Mouse (Mus musculus) layer of hippocampus, postnatal 25 days (tissue): ENCODE results near the gene Sds. TPM values are rescaled to one million over a fixed set of nuclear protein-coding genes. Genes with fewer than 3 reads are reported as not detected.

Experiments used
- DNase-seq, 2 experiments: peaks; one replicate each; pipeline ENCODE4 v3.0.0; 2022; ENCODE audit warnings: mixed read lengths in 2 of 2, low spot score in 1 of 2; ENCODE audit errors: extremely low spot score in 1 of 2
- total RNA-seq, 2 experiments: library from RNA; stranded (reverse); gene quantifications; 2 replicates each; pipeline ENCODE4 v1.2.3; 2021

The Sds gene
- under 1 TPM in 1 of 2 experiments, not detected in 1; 0.22 TPM for total RNA-seq

DNA sequence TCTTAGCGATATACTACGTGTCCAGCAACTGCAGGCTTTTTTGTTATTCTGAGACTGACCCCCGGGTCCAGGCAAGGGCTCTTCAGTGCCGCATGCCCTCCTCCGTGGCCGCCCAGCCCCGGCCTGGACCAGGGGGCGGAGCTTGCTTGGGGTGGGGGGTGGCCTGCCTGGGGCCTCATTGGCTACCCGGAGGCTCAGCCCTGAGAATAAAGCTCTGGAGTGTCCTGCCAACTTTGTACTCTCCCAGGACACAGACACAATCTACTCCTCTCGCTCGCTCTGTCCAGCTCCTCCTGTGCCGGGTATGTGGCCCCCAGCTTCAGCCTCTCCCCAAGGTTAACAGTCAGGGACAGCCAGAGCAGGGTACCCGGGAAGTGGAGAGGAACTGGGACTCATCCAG, at the start of gene Sds:
Gene Sds (plus strand): TSS at position 231 of the 400 bp plus-strand sequence.
- no peak for DNase-seq

- DNase-seq = no peak
These were observed 49.8 kb upstream of the Sds start for GRCm38 (mm10) chr5:120426572-120426971.

GRCm38 (mm10) chr5:120427451-120427938, 48.8 kb upstream of the Sds start:
- DNase-seq = no peak

GRCm38 (mm10) chr5:120428189-120428838, 48.0 kb upstream of the Sds start:
- DNase-seq = no peak

DNA sequence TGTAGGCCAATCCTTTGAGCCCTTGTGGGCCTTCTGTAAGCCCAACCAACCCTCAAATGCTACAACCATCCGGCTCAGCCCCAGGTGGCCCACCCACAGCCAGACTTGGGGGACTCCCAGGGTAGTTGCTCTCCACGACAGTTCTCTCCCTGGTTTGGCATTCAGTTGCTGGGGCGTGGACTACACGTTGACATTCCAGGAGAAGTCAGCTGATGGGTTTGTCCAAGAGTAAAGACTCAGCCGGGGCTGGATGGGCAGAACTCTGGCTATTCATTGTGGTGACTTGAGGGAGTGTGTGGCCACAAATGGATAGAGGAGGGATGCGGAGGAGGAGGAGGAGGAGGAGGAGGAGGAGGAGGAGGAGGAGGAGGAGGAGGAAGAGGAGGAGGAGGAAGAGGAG, 47.3 kb upstream of the Sds start:
- no peak for DNase-seq

GRCm38 (mm10) chr5:120429692-120430091, 46.6 kb upstream of the Sds start:
- DNase-seq = no peak

GRCm38 (mm10) chr5:120431001-120431583, 45.2 kb upstream of the Sds start:
- no peak for DNase-seq

DNA sequence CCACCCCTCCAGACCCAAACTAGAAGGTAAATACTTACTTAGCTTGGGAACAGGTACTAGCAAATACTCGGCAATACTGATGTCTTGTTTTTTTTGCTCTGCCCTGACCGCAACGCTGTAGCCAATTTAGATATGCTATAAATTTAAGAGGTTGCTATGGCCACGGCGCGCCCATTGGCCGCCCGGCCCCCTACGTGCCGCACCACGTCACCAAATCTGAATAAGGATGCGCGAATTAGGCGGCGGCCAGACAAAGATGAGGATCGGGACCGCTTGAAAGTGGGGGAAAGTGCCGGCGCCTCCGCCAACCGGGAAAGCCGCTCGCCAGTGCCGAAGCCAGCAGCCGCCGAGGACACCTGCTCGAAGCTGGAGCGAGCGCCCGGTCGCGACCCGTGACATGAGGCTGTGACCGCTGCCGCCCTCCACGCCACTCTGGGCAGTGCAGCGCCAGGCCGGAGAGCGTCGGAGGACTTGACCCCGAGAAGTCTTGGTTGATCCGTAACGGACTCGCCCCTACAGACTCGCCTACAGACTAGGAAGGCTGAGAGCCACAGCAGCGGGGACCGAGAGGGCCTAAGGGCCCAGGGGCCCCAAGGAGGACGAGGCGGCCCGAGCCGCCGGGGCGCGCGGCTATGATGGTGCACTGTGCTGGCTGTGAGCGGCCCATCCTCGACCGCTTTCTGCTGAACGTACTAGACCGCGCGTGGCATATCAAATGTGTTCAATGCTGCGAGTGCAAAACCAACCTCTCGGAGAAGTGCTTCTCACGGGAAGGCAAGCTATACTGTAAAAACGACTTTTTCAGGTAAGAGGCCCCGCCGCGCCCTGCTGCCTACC, 44.5 kb upstream of the Sds start, which contains the start of gene Lhx5:
Gene Lhx5 (plus strand): TSS at position 51 of the 837 bp plus-strand sequence.
- no peak for DNase-seq

GRCm38 (mm10) chr5:120432486-120433015, 43.8 kb upstream of the Sds start:
- DNase-seq = no peak

DNA sequence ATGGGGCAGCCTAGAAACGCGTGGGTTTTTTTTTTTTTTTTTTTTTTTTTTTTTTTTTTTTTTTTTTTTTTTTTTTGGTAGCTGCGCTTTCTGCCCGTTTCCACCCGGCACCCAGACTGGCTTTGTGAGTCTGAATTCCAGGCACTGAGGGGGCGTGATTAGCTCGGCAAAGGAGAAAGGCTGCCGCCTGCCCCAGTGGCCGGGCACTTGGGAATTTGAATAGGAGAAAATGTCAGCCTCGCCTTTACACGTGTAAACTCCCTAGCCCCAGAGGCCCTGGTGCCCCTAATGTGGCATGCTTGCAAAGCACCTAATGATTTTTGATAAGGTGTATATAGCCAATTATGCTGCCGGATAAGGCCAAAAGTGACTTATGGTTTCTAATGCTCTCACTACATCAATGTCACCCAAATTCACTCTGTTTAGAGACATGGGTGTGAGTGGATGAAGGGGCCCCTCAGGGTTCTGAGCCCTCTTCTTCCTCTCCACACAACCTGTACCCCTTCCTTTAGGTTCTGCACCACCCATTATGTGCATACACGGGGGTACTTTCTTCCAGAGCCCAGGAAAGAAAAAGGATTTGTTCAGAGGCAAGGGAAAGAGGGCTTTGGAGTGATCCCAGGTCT, 43.1 kb upstream of the Sds start:
- no peak for DNase-seq

GRCm38 (mm10) chr5:120434231-120434735, 42.0 kb upstream of the Sds start:
- no peak for DNase-seq

DNA sequence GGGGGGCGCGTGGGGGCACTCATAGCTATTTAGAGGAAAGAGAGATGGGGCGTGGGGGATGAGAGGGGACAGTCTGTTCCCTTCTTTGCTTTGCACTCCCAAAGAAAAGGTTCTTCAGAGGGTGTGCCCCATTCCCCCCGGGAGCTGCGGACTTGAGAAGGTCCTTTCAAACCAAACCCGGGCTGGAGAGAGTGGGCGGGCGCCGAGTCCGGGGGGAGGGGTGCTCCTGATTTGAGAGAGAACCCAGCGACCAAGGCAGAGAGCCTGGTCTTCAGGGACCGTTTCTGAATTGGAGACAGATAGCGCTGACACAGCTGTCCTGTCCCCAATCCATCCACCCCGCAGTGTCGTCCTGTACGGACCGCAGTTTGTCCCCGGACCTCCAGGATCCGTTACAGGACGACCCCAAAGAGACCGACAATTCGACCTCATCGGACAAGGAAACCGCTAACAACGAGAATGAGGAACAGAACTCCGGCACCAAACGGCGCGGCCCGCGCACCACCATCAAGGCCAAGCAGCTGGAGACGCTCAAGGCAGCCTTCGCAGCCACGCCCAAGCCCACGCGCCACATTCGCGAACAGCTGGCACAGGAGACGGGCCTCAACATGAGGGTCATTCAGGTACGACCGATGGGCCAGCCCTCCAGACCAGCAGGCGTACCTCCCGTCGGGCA, 41.2 kb upstream of the Sds start:
- DNase-seq = no peak

DNA sequence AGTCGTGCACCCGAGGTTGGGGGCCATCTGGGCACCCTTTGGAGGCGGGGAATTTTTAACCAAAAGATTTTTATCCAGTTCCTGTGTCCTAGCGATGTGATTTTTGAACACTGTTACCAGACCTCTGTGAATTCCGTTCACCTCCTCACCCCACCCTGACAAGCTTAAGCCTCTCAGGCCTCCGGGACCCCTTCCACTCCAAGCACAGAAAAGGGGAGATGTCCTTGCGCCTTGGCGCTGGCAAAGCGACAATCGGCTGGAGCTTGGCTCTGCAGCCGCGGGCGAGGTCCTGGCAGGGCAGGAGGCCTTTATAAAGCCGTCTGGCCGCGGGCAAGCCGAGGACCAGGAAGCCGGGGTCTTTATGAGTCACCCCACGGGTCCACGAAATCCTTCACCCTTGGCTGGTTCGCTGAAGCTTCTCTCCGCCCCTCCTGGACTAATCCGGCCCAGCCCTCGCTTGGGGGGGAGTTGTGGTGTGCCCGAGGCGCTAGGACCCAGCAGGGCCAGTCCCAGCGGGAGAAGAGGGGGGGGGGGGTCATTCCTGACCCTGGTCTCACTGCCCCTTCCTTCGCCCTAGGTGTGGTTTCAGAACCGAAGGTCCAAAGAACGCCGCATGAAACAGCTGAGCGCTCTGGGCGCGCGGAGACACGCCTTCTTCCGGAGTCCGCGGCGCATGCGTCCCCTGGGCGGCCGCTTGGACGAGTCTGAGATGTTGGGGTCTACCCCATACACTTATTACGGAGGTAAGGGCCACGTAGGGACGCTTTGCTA, 40.4 kb upstream of the Sds start:
- DNase-seq = no peak

GRCm38 (mm10) chr5:120436885-120437495, 39.3 kb upstream of the Sds start:
- DNase-seq = no peak

- DNase-seq = no peak
These were observed 38.8 kb upstream of the Sds start for GRCm38 (mm10) chr5:120437539-120437938.

DNA sequence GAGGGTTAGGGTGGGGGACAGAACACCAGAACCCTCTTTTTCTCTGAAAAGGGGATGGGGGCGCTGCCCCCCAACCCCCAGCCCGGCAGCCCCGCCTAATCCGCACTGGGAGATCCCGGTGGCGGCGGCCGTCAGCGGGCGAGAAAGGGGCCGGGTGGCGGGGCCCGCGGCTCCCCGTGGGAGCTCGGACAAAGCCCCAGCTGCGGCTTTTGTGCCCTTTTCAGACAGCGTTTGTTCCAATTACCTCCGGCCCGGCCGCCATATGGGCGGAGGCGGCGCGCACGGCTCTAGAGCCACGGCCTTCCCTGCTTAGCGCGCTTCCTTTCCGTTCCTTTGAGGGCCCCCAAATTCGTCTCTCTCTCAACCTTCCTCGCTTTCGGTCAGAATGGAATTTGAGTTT, 38.3 kb upstream of the Sds start:
- no peak for DNase-seq

DNA sequence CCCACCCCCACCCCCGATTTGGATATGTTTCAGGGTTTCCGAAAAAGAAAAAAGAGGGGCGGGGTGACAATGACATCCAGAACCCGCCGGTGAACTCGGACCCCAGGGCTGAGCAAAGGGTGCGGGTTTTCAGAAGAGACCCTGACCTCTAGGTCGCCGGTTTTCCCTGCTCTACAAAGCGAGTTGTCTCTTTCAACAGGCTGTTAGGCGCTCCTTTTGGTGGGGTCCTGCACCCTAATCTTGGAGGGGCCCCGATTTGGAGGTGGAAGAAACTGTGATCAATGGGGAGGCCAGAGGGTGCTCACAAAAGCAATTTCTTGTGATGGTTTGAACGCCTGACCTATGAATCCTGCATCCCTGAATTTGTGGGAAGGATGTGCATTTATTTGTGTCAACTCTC, 37.9 kb upstream of the Sds start:
- no peak for DNase-seq

DNA sequence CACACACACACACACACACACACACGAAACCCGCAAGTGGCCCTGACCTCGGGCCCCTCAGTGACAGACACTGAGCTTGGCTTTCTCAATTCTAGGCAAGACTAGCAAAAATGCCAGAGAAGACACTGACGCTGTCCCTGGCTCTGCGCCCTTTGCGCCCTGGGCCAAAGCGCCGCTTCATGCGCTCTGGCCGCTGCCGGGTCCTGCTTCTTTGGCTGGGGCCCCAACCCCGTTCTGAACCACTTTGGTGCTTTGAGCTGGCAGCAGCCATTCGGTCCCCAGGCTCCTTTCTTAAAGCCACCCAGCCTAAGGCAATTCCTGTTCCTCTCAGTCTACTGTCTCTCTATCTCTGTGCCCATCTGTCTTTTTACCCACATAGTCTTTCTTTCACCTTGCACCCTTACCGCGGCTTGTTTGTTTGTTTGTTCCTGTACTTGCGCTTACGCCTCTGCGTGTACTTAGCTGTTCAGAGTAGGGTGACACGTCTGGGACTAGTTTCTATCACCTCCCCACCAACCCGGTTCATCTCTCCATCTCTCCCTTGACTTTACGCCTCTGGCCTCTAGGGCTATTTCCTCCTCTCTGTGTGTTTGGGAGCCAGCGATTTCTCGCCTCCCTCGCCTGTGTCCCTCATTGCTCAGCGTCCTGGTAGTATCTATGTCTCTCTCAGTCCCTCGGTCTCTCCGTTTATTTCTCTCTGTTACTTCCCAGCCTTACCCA, 37.2 kb upstream of the Sds start:
- no peak for DNase-seq
